In genomic region chr15:91566784-91567183, GRCm38 (mm10) we compare ENCODE assay signal across 27 mouse cellular contexts. TPM values are rescaled to one million over a fixed set of nuclear protein-coding genes. Genes with fewer than 3 reads are reported as not detected.
A peak's percentile ranks its signal among the peaks of the same experiment; 100 is the strongest.
DNase-seq lines count a peak whose midpoint lies in the region; ATAC-seq and TF ChIP-seq lines count a peak whose summit lies in the region.
"Had no signal": no experiment of that assay in that cellular context is flagged by ENCODE, and none has a peak within 500 bp of the region (broad histone marks: within the 10 kb centered on the region; RNA-seq: fewer than 3 reads in every experiment).

No protein-coding gene starts in this region.

- H3K4me2 ChIP-seq in intestine, embryonic 16.5 days (ENCODE audit: low read depth, low read length): peak overlapping the region; percentile 9; the same call in 1 of the 2 replicates
- H3K4me2 ChIP-seq: embryonic facial prominence, embryonic 12.5 days; embryonic facial prominence, embryonic 15.5 days; heart, embryonic 11.5 days; hindbrain, embryonic 13.5 days had no signal

- in situ Hi-C loops in Patski (cut with MboI; ENCODE audit: low pct_unique_long_range_greater_than_20kb): no loop called here

- H3K4me3 ChIP-seq in intestine, embryonic 16.5 days (ENCODE audit: low read length): no peak overlapping the region
- H3K4me3 ChIP-seq in small intestine, adult 2 months (ENCODE audit: low read depth, low read length): no peak overlapping the region
- H3K4me3 ChIP-seq: embryonic facial prominence, embryonic 12.5 days; embryonic facial prominence, embryonic 15.5 days; gastrocnemius, adult 2 months; hindbrain, embryonic 10.5 days; hindbrain, embryonic 13.5 days had no signal

- no peak for DNase-seq in Patski (ENCODE audit: low read depth, low spot score)
- peak; percentile 27 for DNase-seq in brain, embryonic 14.5 days (ENCODE audit: low read depth)
- DNase-seq in heart, postnatal 10 days: no peak
- DNase-seq in thymus, postnatal 14 days: no peak
- DNase-seq: adrenal gland, adult 8-10 months; adrenal gland, postnatal 25 days; cerebellum, adult 11 months; cerebellum, adult 2 months; cerebellum, adult 9-11 months; cerebellum, postnatal 25 days; forebrain, postnatal 0 days; gastrocnemius, adult 2 months; gastrocnemius, postnatal 14 days; heart, adult 11 months; heart, postnatal 36 days had no signal

- H3K9ac ChIP-seq in intestine, embryonic 16.5 days (ENCODE audit: low read depth, low read length): no peak overlapping the region
- H3K9ac ChIP-seq: embryonic facial prominence, embryonic 12.5 days; embryonic facial prominence, embryonic 15.5 days; forebrain, postnatal 0 days; hindbrain, embryonic 13.5 days had no signal

- POLR2A ChIA-PET in Patski (lab: Charles Lee): no interaction called here

- TF ChIP-seq CTCF in Patski (IDR thresholded peaks at IDR 0.05): no peak
- TF ChIP-seq CTCF in brain, embryonic 14.5 days (IDR thresholded peaks at IDR 0.05; ENCODE audit: borderline replicate concordance, extremely low read depth, insufficient read depth, insufficient read length): no peak
- TF ChIP-seq CTCF in small intestine, adult 2 months (IDR thresholded peaks at IDR 0.05; ENCODE audit: extremely low read depth, insufficient read length, insufficient replicate concordance, low read depth, low read length): no peak

- TF ChIP-seq POLR2A in brain, embryonic 14.5 days (IDR thresholded peaks at IDR 0.05; ENCODE audit: borderline replicate concordance, extremely low read depth, insufficient read depth, insufficient read length, poor library complexity, severe bottlenecking): no peak
- no peak for TF ChIP-seq POLR2A in small intestine, adult 2 months (IDR thresholded peaks at IDR 0.05; ENCODE audit: low read depth, low read length)

- H3K36me3 ChIP-seq in intestine, embryonic 16.5 days (ENCODE audit: control insufficient read depth, insufficient read depth, low read length): no peaks in the 10 kb centered on the region
- no peaks in the 10 kb centered on the region for H3K36me3 ChIP-seq in small intestine, adult 2 months (ENCODE audit: control insufficient read depth, insufficient read depth, low read length)
- H3K36me3 ChIP-seq: embryonic facial prominence, embryonic 12.5 days; embryonic facial prominence, embryonic 15.5 days; hindbrain, embryonic 10.5 days; hindbrain, embryonic 13.5 days had no signal

- no peaks in the 10 kb centered on the region for H3K9me3 ChIP-seq in intestine, embryonic 16.5 days (ENCODE audit: control insufficient read depth, low read length)
- H3K9me3 ChIP-seq: embryonic facial prominence, embryonic 12.5 days; embryonic facial prominence, embryonic 15.5 days; hindbrain, embryonic 10.5 days; hindbrain, embryonic 13.5 days had no signal

- CTCF ChIA-PET in Patski (lab: Charles Lee): interaction anchor here (1.2 kb wide), 1 partner anchor 10 kb away, joined by 3 read pairs; no protein-coding TSS in a partner anchor

- peaks cover 8% of the 10 kb centered on the region for H3K4me1 ChIP-seq in intestine, embryonic 16.5 days (ENCODE audit: control insufficient read depth, insufficient read depth, low read length)
- H3K4me1 ChIP-seq in small intestine, adult 2 months (ENCODE audit: control insufficient read depth, insufficient read depth, insufficient read length, low read length): peaks cover 6% of the 10 kb centered on the region; the same call in 1 of the 2 replicates

- intact Hi-C loops in heart, postnatal 10 days (cut with DNase I): no loop called here

- H3K27me3 ChIP-seq in Patski: peaks cover 17% of the 10 kb centered on the region
- no peaks in the 10 kb centered on the region for H3K27me3 ChIP-seq in intestine, embryonic 16.5 days (replicated peaks; ENCODE audit: control insufficient read depth, insufficient read depth, low read length)
- no peaks in the 10 kb centered on the region for H3K27me3 ChIP-seq in small intestine, adult 2 months (ENCODE audit: control insufficient read depth, insufficient read depth, low read length)

- 49% methylated on average over 8 of the region's 8 CpGs for WGBS in intestine, embryonic 16.5 days
- WGBS in small intestine, adult 2 months: 24% methylated on average over 8 of the region's 8 CpGs

- H3K27ac ChIP-seq in intestine, embryonic 16.5 days (ENCODE audit: low read length): no peak overlapping the region
- H3K27ac ChIP-seq in small intestine, adult 2 months (ENCODE audit: insufficient read depth, low read depth, low read length): peak overlapping the region; percentile 1; the same call in 1 of the 2 replicates
- H3K27ac ChIP-seq: embryonic facial prominence, embryonic 12.5 days; embryonic facial prominence, embryonic 15.5 days; gastrocnemius, adult 2 months; hindbrain, embryonic 10.5 days; hindbrain, embryonic 13.5 days had no signal

- peak; percentile 26 for ATAC-seq in Patski
- peak; percentile 83 for ATAC-seq in intestine, embryonic 16.5 days
- ATAC-seq: activated CD4-positive, CD25-positive, alpha-beta regulatory T cell, adult 4 months; CD4-positive, CD25-positive, alpha-beta regulatory T cell, adult 4 months; forebrain, embryonic 14.5 days; forebrain, postnatal 0 days; hindbrain, embryonic 16.5 days had no signal

RNA-seq across cellular contexts. Expression of gene Slc2a13, which starts 6.3 kb away (rescaled TPM):
- 0.15 TPM for polyA plus RNA-seq in Patski (2021)
- polyA plus RNA-seq in brain, embryonic 14.5 days (2012; rRNA removed): 4.2 and 6.3 TPM in 2 replicates
- 0.75 and 0.93 TPM in 2 replicates for polyA plus RNA-seq in intestine, embryonic 16.5 days (2015; fragmentation: Nextera tagmentation; extraction: Ambion mirVana)
- 0.20 and 0.71 TPM in 2 replicates for polyA plus RNA-seq in small intestine, adult 2 months (2012; rRNA removed)
- total RNA-seq in heart, postnatal 10 days (2021): 1 to 10 TPM; 2.5 to 2.8 TPM
- total RNA-seq: MEL had no signal
- polyA plus RNA-seq: CD4-positive, CD25-positive, alpha-beta regulatory T cell, adult 4 months had no signal
